Mouse (Mus musculus) gastrocnemius, adult 2 months (tissue): ENCODE measurements around the gene Tlcd2. TPM values are rescaled to one million over a fixed set of nuclear protein-coding genes. Genes with fewer than 3 reads are reported as not detected.

Experiments used
- DNase-seq: peaks from one replicate; pipeline ENCODE4 v3.0.0; 2022
- H3K27ac ChIP-seq: fragments of 200-600 bp; 2 replicates; pipeline ENCODE4 v1.8.1; 2022; ENCODE audit warnings: mild to moderate bottlenecking
- H3K4me3 ChIP-seq: fragments of 200-600 bp; 2 replicates; pipeline ENCODE4 v1.8.1; 2022; ENCODE audit warnings: mild to moderate bottlenecking, moderate library complexity
- CTCF ChIP-seq: fragments of 200-600 bp; IDR thresholded peaks from 2 replicates; pipeline ENCODE4 v1.8.1; 2022; ENCODE audit warnings: antibody characterized with exemption, mild to moderate bottlenecking, moderate library complexity
- intact Hi-C: fragments of 180-260 bp; cut with DNase I; formaldehyde crosslinking; loops from one replicate; pipeline ENCODE4 v1.15.1; 2025
- total RNA-seq, 2 experiments: library from RNA; stranded (reverse); gene quantifications; 2 replicates each; pipeline ENCODE4 v1.2.3; 2021

The Tlcd2 gene
- total RNA-seq, 2 experiments from 2014 or later: 2.6 to 3.1 TPM

- intact Hi-C loops: loop anchor here (2.0 to 5.0 kb wide), 2 partner anchors 48 to 105 kb away; partner anchors contain the start of gene Rilp
- no peak for TF ChIP-seq CTCF
- DNase-seq: peak; percentile 97
- H3K27ac ChIP-seq: peak overlapping the region; percentile 100
- H3K4me3 ChIP-seq: peak overlapping the region; percentile 87
These were observed 803 bp downstream of the Tlcd2 start for GRCm38 (mm10) chr11:75462253-75462783.

- peak; percentile 97 for DNase-seq
- Histone ChIP-seq H3K27ac (peak overlapping the region; percentile 100), H3K4me3 (peak overlapping the region; percentile 87)
- intact Hi-C loops: loop anchor here (2.0 to 5.0 kb wide), 2 partner anchors 48 to 104 kb away; partner anchors contain the start of gene Rilp
- no peak for TF ChIP-seq CTCF
These were observed 1.4 kb downstream of the Tlcd2 start for GRCm38 (mm10) chr11:75462865-75463336.

GRCm38 (mm10) chr11:75463624-75464023 is 2.1 kb downstream of the Tlcd2 start:
- Histone ChIP-seq H3K4me3 (peak overlapping the region; percentile 87), H3K27ac (peak overlapping the region; percentile 100)
- no peak for DNase-seq
- intact Hi-C loops: loop anchor here (2.0 to 5.0 kb wide), 2 partner anchors 47 to 104 kb away; partner anchors contain the start of gene Rilp
- TF ChIP-seq CTCF: no peak

DNA sequence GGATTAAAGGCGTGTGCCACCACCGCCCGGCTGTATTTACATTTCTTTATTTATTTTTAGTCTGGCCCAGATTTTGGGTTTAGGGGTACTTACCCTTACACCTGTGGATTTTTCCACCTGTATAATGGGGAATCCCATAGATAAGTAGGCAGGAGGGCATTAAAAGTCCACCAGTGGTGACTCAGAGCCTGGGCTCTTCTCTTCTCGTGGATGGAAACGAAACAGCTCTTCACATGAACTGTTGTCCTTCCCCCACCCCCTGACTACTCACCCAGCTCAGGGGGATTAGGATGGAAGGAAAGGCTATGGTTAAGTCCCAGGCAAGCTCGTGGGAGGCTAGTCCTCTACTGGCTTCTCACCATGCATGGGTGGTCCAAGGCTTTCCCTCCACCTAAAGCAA is 2.9 kb downstream of the Tlcd2 start:
- intact Hi-C loops: loop anchor here (5.0 kb wide), 1 partner anchor 103 kb away; no protein-coding TSS in a partner anchor
- H3K27ac ChIP-seq: peak overlapping the region; percentile 62
- no peak for TF ChIP-seq CTCF
- H3K4me3 ChIP-seq: peak overlapping the region; percentile 87
- DNase-seq: no peak

- H3K27ac ChIP-seq: peak overlapping the region; percentile 62
- DNase-seq: no peak
- intact Hi-C loops: no loop called here
- no peak for TF ChIP-seq CTCF
- H3K4me3 ChIP-seq: peak overlapping the region; percentile 87
These were observed 3.5 kb downstream of the Tlcd2 start for GRCm38 (mm10) chr11:75465051-75465450.

DNA sequence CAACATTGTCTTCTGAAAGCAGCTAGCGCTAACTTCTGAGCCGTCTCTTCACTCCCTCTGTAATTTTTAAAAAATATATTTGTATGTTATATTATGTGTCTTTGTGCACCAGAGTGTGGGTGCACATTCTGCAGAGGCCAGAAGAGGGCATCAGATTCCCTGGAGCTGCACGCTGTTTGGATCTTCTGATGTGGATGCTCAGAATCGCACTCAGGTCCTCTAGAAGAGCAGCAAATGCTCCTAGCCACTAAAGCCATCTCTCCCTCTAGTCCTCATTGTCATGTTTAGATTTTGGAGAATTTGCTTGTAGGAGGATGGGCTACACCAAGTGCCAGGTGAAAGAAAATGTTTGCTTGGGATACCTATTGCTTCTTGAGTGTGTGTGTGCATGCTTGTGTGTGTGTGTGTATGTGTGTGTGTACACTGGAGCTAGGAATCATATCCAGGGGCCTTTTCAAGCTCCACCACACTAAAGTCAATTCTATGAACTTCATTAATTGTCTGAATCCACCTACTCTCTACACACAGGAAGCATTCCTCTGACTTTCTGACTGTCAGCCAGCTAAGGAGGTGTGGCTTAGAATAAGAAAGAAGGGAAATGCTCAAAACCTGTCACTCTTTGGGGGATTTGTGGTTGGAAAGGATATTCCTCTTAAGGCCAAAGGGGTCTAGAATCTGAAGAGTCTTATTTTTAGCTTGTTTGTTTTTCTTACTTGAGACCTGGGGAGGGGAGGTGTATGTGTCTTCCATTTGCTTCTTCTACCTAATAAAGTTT is 5.4 kb downstream of the Tlcd2 start:
- peak; percentile 40 for DNase-seq
- Histone ChIP-seq H3K27ac (peak overlapping the region; percentile 83; the same call in 1 of the 2 replicates), H3K4me3 (no peak overlapping the region)
- peak; percentile 52 for TF ChIP-seq CTCF
- intact Hi-C loops: no loop called here

GRCm38 (mm10) chr11:75467512-75468215 is 6.1 kb downstream of the Tlcd2 start:
- intact Hi-C loops: loop anchor here (2.0 kb wide), 1 partner anchor 41 kb away; no protein-coding TSS in a partner anchor
- peak; percentile 19; the same call in 1 of the 2 replicates for TF ChIP-seq CTCF
- Histone ChIP-seq H3K27ac (peak overlapping the region; percentile 83), H3K4me3 (peak overlapping the region; percentile 68)
- peak; percentile 86 for DNase-seq

DNA sequence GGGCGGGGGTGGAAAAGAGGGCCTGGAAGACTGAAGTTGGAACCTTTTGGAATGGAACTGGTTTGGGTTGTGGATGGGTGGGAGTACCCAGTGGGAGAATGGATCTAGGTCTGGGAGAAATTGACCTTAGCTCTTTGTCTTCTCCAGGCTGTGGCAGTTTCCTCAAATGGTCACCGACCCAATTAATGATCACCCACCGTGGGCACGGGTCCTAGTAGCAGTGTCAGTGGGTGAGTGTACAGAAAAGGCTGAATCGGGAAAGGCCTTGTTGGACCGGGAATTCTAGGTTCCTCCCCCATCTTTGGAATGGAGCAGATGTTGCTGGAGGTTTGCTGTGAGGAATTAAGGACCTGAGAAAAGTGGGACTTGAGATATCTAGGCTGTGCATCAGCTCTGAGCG is 6.9 kb downstream of the Tlcd2 start:
- DNase-seq: no peak
- peak overlapping the region; percentile 68 for H3K4me3 ChIP-seq
- intact Hi-C loops: loop anchor here (2.0 kb wide), 1 partner anchor 40 kb away; no protein-coding TSS in a partner anchor
- no peak for TF ChIP-seq CTCF
- peak overlapping the region; percentile 83 for H3K27ac ChIP-seq

GRCm38 (mm10) chr11:75469261-75469660 is 7.7 kb downstream of the Tlcd2 start:
- TF ChIP-seq CTCF: no peak
- intact Hi-C loops: loop anchor here (2.0 kb wide), 1 partner anchor 40 kb away; no protein-coding TSS in a partner anchor
- Histone ChIP-seq H3K27ac (0 out of 2 replicates have a peak overlapping the region, but pooled peaks have one; percentile 8), H3K4me3 (no peak overlapping the region)
- DNase-seq: no peak

GRCm38 (mm10) chr11:75470675-75471074 is 9.2 kb downstream of the Tlcd2 start:
- TF ChIP-seq CTCF: no peak
- H3K4me3 ChIP-seq: no peak overlapping the region
- intact Hi-C loops: no loop called here
- H3K27ac ChIP-seq: no peak overlapping the region
- DNase-seq: peak; percentile 5

DNA sequence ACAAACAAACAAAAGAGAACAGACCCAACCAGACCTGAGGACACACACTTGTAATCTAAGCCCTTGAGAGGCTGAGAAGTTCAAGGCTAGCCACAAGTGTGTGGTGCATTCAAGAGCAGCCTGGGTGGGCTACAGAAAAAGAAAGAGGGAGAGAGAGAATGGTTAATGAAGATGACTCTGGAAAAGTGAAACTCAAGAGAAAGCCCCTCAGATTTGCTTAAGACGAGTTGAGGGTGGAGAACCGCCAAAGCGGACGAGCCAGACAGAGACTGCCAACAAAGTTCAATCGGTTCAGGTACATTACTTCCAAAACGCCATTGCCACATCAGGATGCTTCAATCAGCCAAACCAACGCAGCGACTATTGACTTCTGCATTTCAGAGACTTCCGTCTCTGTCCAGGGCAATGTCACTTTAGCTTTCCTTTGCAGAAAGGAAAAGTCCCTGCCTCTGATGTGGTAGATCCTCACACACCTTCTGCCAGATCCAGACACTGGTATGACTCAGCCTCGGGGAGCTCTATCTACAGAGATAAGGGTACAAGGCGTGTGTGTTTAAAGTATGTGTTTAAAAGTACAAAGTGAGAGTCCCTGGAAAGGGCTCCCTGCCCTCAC is 11.1 kb downstream of the Tlcd2 start:
- no peak for TF ChIP-seq CTCF
- DNase-seq: peak; percentile 6
- intact Hi-C loops: no loop called here
- H3K27ac ChIP-seq: no peak overlapping the region
- no peak overlapping the region for H3K4me3 ChIP-seq

DNA sequence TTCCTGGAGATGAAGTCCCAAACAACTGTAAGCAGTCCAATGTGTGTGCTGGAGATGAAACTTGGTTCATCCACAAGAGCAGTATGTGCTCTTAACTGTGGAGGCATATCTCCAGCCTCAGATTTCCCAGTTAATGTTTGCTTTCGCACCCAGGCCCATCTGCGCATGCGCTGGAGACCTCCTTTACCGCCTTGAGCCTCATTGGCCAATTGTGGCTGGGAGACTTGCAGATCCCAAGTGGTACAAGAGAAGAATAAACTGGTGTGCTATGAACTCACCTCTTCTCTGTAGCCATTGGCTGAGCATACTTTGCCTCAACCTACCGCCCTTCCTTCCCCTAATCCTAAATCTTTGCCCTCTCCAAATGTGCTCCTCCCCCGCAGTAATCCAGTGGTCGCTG is 11.9 kb downstream of the Tlcd2 start:
- intact Hi-C loops: no loop called here
- no peak overlapping the region for H3K27ac ChIP-seq
- no peak overlapping the region for H3K4me3 ChIP-seq

More for the DNA sequence above, 11.9 kb downstream of the Tlcd2 start:
- no peak for TF ChIP-seq CTCF
- peak; percentile 2 for DNase-seq
